Mouse (Mus musculus): ENCODE measurements at regions not wholly inside any gene's neighbourhood (a gene's known extent, or its start where the extent isn't known, plus 50 kb on each side); places are given as distances from the start of the nearest gene placed in this dataset.

DNA sequence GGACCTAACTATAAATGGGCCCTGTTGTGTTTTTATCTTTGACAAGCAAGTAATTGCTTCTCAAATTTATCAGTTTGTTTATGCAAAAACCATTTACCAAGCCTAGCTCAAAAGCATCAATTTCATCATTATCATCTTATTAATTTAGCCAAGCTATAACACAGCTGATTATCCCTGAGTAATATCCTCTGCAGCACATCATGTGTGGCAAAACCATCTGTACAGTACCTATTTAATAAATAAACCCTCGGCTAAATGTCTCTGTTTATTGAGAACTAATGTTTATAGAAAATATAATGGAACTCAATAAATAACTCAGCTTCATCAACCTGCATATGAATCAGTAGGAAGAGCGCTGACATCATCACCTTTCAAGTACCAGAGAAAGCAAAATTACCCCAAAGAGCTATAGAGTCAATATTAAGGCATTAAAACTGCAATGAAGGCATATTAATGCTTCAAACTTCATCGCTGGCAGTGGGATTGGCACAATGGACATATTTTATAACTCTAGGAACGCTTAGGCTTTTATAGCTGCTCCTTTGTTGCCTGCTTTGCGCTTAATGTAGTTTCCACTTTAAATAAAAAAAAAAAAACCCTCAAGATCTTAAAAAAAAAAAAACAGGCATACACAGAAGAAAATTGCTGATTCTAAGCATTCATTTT lies 542.0 kb downstream of the Plcl1 start:
- Histone ChIP-seq H3K27me3 (ENCODE audit: control insufficient read depth, insufficient read depth, low read length) (no peaks in the 10 kb centered on the region), H3K4me3 (ENCODE audit: control insufficient read depth, low read depth, low read length) (no peak overlapping the region), H3K36me3 (ENCODE audit: control insufficient read depth, insufficient read depth, low read length) (no peaks in the 10 kb centered on the region), H3K4me1 (ENCODE audit: control insufficient read depth, insufficient read depth, low read length) (no peaks in the 10 kb centered on the region), H3K27ac (ENCODE audit: control insufficient read depth, insufficient read depth, low read depth, low read length) (no peak overlapping the region)
- TF ChIP-seq CTCF (IDR thresholded peaks at IDR 0.05; ENCODE audit: control insufficient read depth, insufficient read depth, insufficient replicate concordance, low read depth, low read length) (no peak), POLR2A (IDR thresholded peaks at IDR 0.05; ENCODE audit: control insufficient read depth, low read depth, low read length) (no peak)

- Histone ChIP-seq H3K27ac (ENCODE audit: control insufficient read depth, insufficient read depth, low read depth, low read length) (no peak overlapping the region), H3K36me3 (ENCODE audit: control insufficient read depth, insufficient read depth, low read length) (no peaks in the 10 kb centered on the region), H3K4me1 (ENCODE audit: control insufficient read depth, insufficient read depth, low read length) (no peaks in the 10 kb centered on the region), H3K4me3 (ENCODE audit: control insufficient read depth, low read depth, low read length) (no peak overlapping the region), H3K27me3 (ENCODE audit: control insufficient read depth, insufficient read depth, low read length) (no peaks in the 10 kb centered on the region)
- TF ChIP-seq CTCF (IDR thresholded peaks at IDR 0.05; ENCODE audit: control insufficient read depth, insufficient read depth, insufficient replicate concordance, low read depth, low read length) (no peak), POLR2A (IDR thresholded peaks at IDR 0.05; ENCODE audit: control insufficient read depth, low read depth, low read length) (no peak)
These were observed 543.9 kb downstream of the Plcl1 start for GRCm38 (mm10) chr1:55949606-55950005.

GRCm38 (mm10) chr1:55957804-55958445 lies 552.2 kb downstream of the Plcl1 start:
- H3K27ac ChIP-seq (ENCODE audit: control insufficient read depth, insufficient read depth, low read depth, low read length): no peak overlapping the region
- 0 out of 2 replicates have a peak, but pooled peaks cover 2% of the 10 kb centered on the region for H3K4me1 ChIP-seq (ENCODE audit: control insufficient read depth, insufficient read depth, low read length)
- no peaks in the 10 kb centered on the region for H3K36me3 ChIP-seq (ENCODE audit: control insufficient read depth, insufficient read depth, low read length)
- H3K27me3 ChIP-seq (ENCODE audit: control insufficient read depth, insufficient read depth, low read length): no peaks in the 10 kb centered on the region
- H3K4me3 ChIP-seq (ENCODE audit: control insufficient read depth, low read depth, low read length): peak overlapping the region; percentile 57
- TF ChIP-seq CTCF (IDR thresholded peaks at IDR 0.05; ENCODE audit: control insufficient read depth, insufficient read depth, insufficient replicate concordance, low read depth, low read length) (no peak), POLR2A (IDR thresholded peaks at IDR 0.05; ENCODE audit: control insufficient read depth, low read depth, low read length) (peak; percentile 49; the same call in 1 of the 2 replicates)

GRCm38 (mm10) chr1:55960291-55960690 lies 554.6 kb downstream of the Plcl1 start:
- no peaks in the 10 kb centered on the region for H3K36me3 ChIP-seq (ENCODE audit: control insufficient read depth, insufficient read depth, low read length)
- H3K27me3 ChIP-seq (ENCODE audit: control insufficient read depth, insufficient read depth, low read length): no peaks in the 10 kb centered on the region
- H3K4me1 ChIP-seq (ENCODE audit: control insufficient read depth, insufficient read depth, low read length): 0 out of 2 replicates have a peak, but pooled peaks cover 2% of the 10 kb centered on the region
- TF ChIP-seq POLR2A (IDR thresholded peaks at IDR 0.05; ENCODE audit: control insufficient read depth, low read depth, low read length) (no peak), CTCF (IDR thresholded peaks at IDR 0.05; ENCODE audit: control insufficient read depth, insufficient read depth, insufficient replicate concordance, low read depth, low read length) (peak; percentile 69; the same call in 1 of the 2 replicates)
- no peak overlapping the region for H3K27ac ChIP-seq (ENCODE audit: control insufficient read depth, insufficient read depth, low read depth, low read length)
- H3K4me3 ChIP-seq (ENCODE audit: control insufficient read depth, low read depth, low read length): no peak overlapping the region

DNA sequence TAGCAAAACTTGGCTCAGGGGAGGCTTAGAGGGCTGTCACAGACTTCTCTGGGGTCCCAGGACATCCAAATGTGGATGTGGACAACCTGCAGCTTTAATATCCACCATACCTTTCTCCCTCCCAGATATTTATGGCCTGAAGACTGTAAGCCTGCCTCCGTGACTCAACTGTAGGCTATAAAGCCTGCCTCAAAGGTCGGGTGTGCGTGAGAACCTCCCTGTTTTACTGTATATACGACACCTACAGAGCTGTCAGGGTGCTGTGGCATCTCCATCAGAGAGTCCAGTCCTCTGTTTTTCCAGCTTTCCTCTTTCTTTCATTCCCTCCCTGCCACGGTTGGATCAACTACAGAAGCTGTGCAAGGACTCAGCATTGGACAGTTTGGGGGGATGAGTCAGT lies 558.1 kb downstream of the Plcl1 start:
- Histone ChIP-seq H3K4me3 (ENCODE audit: control insufficient read depth, low read depth, low read length) (no peak overlapping the region), H3K27me3 (ENCODE audit: control insufficient read depth, insufficient read depth, low read length) (no peaks in the 10 kb centered on the region), H3K27ac (ENCODE audit: control insufficient read depth, insufficient read depth, low read depth, low read length) (no peak overlapping the region), H3K36me3 (ENCODE audit: control insufficient read depth, insufficient read depth, low read length) (no peaks in the 10 kb centered on the region), H3K4me1 (ENCODE audit: control insufficient read depth, insufficient read depth, low read length) (no peaks in the 10 kb centered on the region)
- TF ChIP-seq CTCF (IDR thresholded peaks at IDR 0.05; ENCODE audit: control insufficient read depth, insufficient read depth, insufficient replicate concordance, low read depth, low read length) (no peak), POLR2A (IDR thresholded peaks at IDR 0.05; ENCODE audit: control insufficient read depth, low read depth, low read length) (no peak)

DNA sequence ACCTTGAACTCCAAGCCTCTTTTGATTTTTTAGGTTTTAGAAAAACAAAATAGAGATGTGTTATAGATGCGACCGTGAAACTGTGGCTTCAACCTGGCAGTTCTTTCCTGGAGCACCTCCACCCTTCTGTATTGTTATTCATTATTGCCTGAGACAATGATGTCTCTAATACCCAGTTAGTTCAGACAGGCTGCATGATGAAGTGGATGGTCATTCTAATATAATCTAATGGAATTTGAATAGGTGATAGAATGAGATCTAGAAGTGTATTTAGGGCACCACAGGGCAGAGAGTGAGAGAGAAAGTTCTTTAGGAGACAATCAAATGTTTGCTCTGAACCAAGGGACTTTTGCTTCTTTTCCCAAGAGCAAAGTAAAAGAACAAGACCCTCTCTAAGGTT lies 560.6 kb downstream of the Plcl1 start:
- Histone ChIP-seq H3K27ac (ENCODE audit: control insufficient read depth, insufficient read depth, low read depth, low read length) (no peak overlapping the region), H3K4me1 (ENCODE audit: control insufficient read depth, insufficient read depth, low read length) (no peaks in the 10 kb centered on the region), H3K4me3 (ENCODE audit: control insufficient read depth, low read depth, low read length) (no peak overlapping the region), H3K27me3 (ENCODE audit: control insufficient read depth, insufficient read depth, low read length) (no peaks in the 10 kb centered on the region), H3K36me3 (ENCODE audit: control insufficient read depth, insufficient read depth, low read length) (no peaks in the 10 kb centered on the region)
- no peak for TF ChIP-seq POLR2A (IDR thresholded peaks at IDR 0.05; ENCODE audit: control insufficient read depth, low read depth, low read length)
- TF ChIP-seq CTCF (IDR thresholded peaks at IDR 0.05; ENCODE audit: control insufficient read depth, insufficient read depth, insufficient replicate concordance, low read depth, low read length): no peak

GRCm38 (mm10) chr1:55967869-55968268 lies 562.1 kb downstream of the Plcl1 start:
- H3K4me3 ChIP-seq (ENCODE audit: control insufficient read depth, low read depth, low read length): no peak overlapping the region
- TF ChIP-seq POLR2A (IDR thresholded peaks at IDR 0.05; ENCODE audit: control insufficient read depth, low read depth, low read length) (no peak), CTCF (IDR thresholded peaks at IDR 0.05; ENCODE audit: control insufficient read depth, insufficient read depth, insufficient replicate concordance, low read depth, low read length) (no peak)
- no peak overlapping the region for H3K27ac ChIP-seq (ENCODE audit: control insufficient read depth, insufficient read depth, low read depth, low read length)
- H3K4me1 ChIP-seq (ENCODE audit: control insufficient read depth, insufficient read depth, low read length): no peaks in the 10 kb centered on the region
- no peaks in the 10 kb centered on the region for H3K36me3 ChIP-seq (ENCODE audit: control insufficient read depth, insufficient read depth, low read length)
- no peaks in the 10 kb centered on the region for H3K27me3 ChIP-seq (ENCODE audit: control insufficient read depth, insufficient read depth, low read length)

All from testis, adult 2 months (tissue).